Mouse (Mus musculus) brain, embryonic 14.5 days (tissue): Measurements from ENCODE around the gene 1700029H14Rik.

Experiments
- CTCF ChIP-seq: fragments of 200-500 bp; IDR thresholded peaks from 2 replicates; pipeline ENCODE4 v1.5.1; 2012; ENCODE audit warnings: inconsistent platforms, mild to moderate bottlenecking, moderate library complexity, borderline replicate concordance; ENCODE audit not compliant: insufficient read depth, insufficient read length; ENCODE audit errors: extremely low read depth
- POLR2A ChIP-seq: fragments of 200-500 bp; IDR thresholded peaks from 2 replicates; pipeline ENCODE4 v1.6.1; 2012; ENCODE audit warnings: mild to moderate bottlenecking, inconsistent platforms, borderline replicate concordance; ENCODE audit not compliant: poor library complexity, insufficient read depth, insufficient read length, severe bottlenecking; ENCODE audit errors: extremely low read depth

- no peak for TF ChIP-seq CTCF
- no peak for TF ChIP-seq POLR2A
These were observed 37.9 kb upstream of the 1700029H14Rik start for GRCm38 (mm10) chr8:13600204-13600603.
